Mouse (Mus musculus) bone marrow macrophage, adult 2 months (primary cell): ENCODE measurements around the gene Sorcs3.

Experiments
- CTCF ChIP-seq: IDR thresholded peaks from 2 replicates; pipeline ENCODE4 v1.5.1; 2012; ENCODE audit warnings: low read depth, mild to moderate bottlenecking, low read length, moderate library complexity
- POLR2A ChIP-seq: IDR thresholded peaks from 2 replicates; pipeline ENCODE4 v1.6.1; 2012; ENCODE audit warnings: mild to moderate bottlenecking, low read depth, low read length, borderline replicate concordance

GRCm38 (mm10) chr19:48834342-48834741 is 628.5 kb downstream of the Sorcs3 start:
- TF ChIP-seq POLR2A (no peak), CTCF (no peak)
